Mouse (Mus musculus): ENCODE data around the gene Pnkd. TPM values are rescaled to one million over a fixed set of nuclear protein-coding genes. Genes with fewer than 3 reads are reported as not detected.

The Pnkd gene
- polyA plus RNA-seq (2015; fragmentation: Nextera tagmentation; extraction: Ambion mirVana) = 149 and 156 TPM in 2 replicates

GRCm38 (mm10) chr1:74284543-74285160, at the start of gene Pnkd, which contains the start of gene Aamp:
TSS of gene Pnkd (plus strand) at chr1:74284930.
TSS of gene Aamp (minus strand) at chr1:74284738.
- 0% methylated on average over 56 of the region's 56 CpGs for WGBS
- peaks cover 52% of the 10 kb centered on the region for H3K36me3 ChIP-seq (ENCODE audit: insufficient read depth, low read length)

GRCm38 (mm10) chr1:74235938-74236589, 48.7 kb upstream of the Pnkd start, which contains the start of gene Arpc2:
TSS of gene Arpc2 (plus strand) at chr1:74236084.
- Histone ChIP-seq H3K9me3 (ENCODE audit: low read length) (no peaks in the 10 kb centered on the region), H3K4me1 (ENCODE audit: insufficient read depth, low read length) (peaks cover 35% of the 10 kb centered on the region), H3K27me3 (ENCODE audit: insufficient read depth, low read length) (no peaks in the 10 kb centered on the region), H3K9ac (replicated peaks; ENCODE audit: low read length) (peak within 1 kb of the TSS; percentile 98), H3K27ac (ENCODE audit: low read length) (peak within 1 kb of the TSS; percentile 92), H3K36me3 (ENCODE audit: insufficient read depth, low read length) (no peaks in the 10 kb centered on the region), H3K4me3 (ENCODE audit: low read length) (peak within 1 kb of the TSS; percentile 100), H3K4me2 (replicated peaks; ENCODE audit: low read depth, low read length) (peak within 1 kb of the TSS; percentile 87)
- peak; percentile 93 for ATAC-seq (ENCODE audit: low FRiP score, low TSS enrichment)
- WGBS = 1% methylated on average over 52 of the region's 55 CpGs

More at GRCm38 (mm10) chr1:74284543-74285160, at the start of gene Pnkd, which contains the start of gene Aamp:
- peak; percentile 97 for ATAC-seq (ENCODE audit: low FRiP score, low TSS enrichment)
- peak within 1 kb of the TSS; percentile 85 for H3K4me3 ChIP-seq (ENCODE audit: low read length)
- no peaks in the 10 kb centered on the region for H3K27me3 ChIP-seq (ENCODE audit: insufficient read depth, low read length)
- peaks cover 22% of the 10 kb centered on the region for H3K4me1 ChIP-seq (ENCODE audit: insufficient read depth, low read length)
- peak within 1 kb of the TSS; percentile 94 for H3K4me2 ChIP-seq (replicated peaks; ENCODE audit: low read depth, low read length)
- peak within 1 kb of the TSS; percentile 83 for H3K9ac ChIP-seq (replicated peaks; ENCODE audit: low read length)
- H3K27ac ChIP-seq (ENCODE audit: low read length) = peak within 1 kb of the TSS; percentile 68
- no peaks in the 10 kb centered on the region for H3K9me3 ChIP-seq (ENCODE audit: low read length)

- peak; percentile 50 for ATAC-seq (ENCODE audit: low FRiP score, low TSS enrichment)
- peak overlapping the region; percentile 87 for H3K4me2 ChIP-seq (replicated peaks; ENCODE audit: low read depth, low read length)
- WGBS = 0% methylated on average over 50 of the region's 57 CpGs
Measured at GRCm38 (mm10) chr1:74236590-74237317, 48.0 kb upstream of the Pnkd start.

GRCm38 (mm10) chr1:74237671-74238070, 47.1 kb upstream of the Pnkd start:
- 0 out of 2 replicates have a peak overlapping the region, but pooled peaks have one; percentile 20 for H3K27ac ChIP-seq (ENCODE audit: low read length)
- ATAC-seq (ENCODE audit: low FRiP score, low TSS enrichment) = no peak

More at GRCm38 (mm10) chr1:74236590-74237317, 48.0 kb upstream of the Pnkd start:
- Histone ChIP-seq H3K27me3 (ENCODE audit: insufficient read depth, low read length) (no peaks in the 10 kb centered on the region), H3K4me1 (ENCODE audit: insufficient read depth, low read length) (peaks cover 37% of the 10 kb centered on the region), H3K36me3 (ENCODE audit: insufficient read depth, low read length) (no peaks in the 10 kb centered on the region), H3K4me3 (ENCODE audit: low read length) (peak overlapping the region; percentile 100), H3K9ac (replicated peaks; ENCODE audit: low read length) (peak overlapping the region; percentile 98), H3K9me3 (ENCODE audit: low read length) (no peaks in the 10 kb centered on the region), H3K27ac (ENCODE audit: low read length) (peak overlapping the region; percentile 92)

GRCm38 (mm10) chr1:74238136-74238535, 46.6 kb upstream of the Pnkd start:
- Histone ChIP-seq H3K27ac (ENCODE audit: low read length) (no peak overlapping the region), H3K9me3 (ENCODE audit: low read length) (no peaks in the 10 kb centered on the region), H3K4me2 (replicated peaks; ENCODE audit: low read depth, low read length) (peak overlapping the region; percentile 87), H3K27me3 (ENCODE audit: insufficient read depth, low read length) (no peaks in the 10 kb centered on the region), H3K4me3 (ENCODE audit: low read length) (peak overlapping the region; percentile 100), H3K36me3 (ENCODE audit: insufficient read depth, low read length) (no peaks in the 10 kb centered on the region), H3K9ac (replicated peaks; ENCODE audit: low read length) (peak overlapping the region; percentile 98), H3K4me1 (ENCODE audit: insufficient read depth, low read length) (peaks cover 40% of the 10 kb centered on the region)
- WGBS = 67% methylated on average over 1 of the region's 1 CpGs
- no peak for ATAC-seq (ENCODE audit: low FRiP score, low TSS enrichment)

More at GRCm38 (mm10) chr1:74237671-74238070, 47.1 kb upstream of the Pnkd start:
- peak overlapping the region; percentile 87 for H3K4me2 ChIP-seq (replicated peaks; ENCODE audit: low read depth, low read length)
- H3K9ac ChIP-seq (replicated peaks; ENCODE audit: low read length) = peak overlapping the region; percentile 98
- peak overlapping the region; percentile 100 for H3K4me3 ChIP-seq (ENCODE audit: low read length)
- no peaks in the 10 kb centered on the region for H3K36me3 ChIP-seq (ENCODE audit: insufficient read depth, low read length)
- no peaks in the 10 kb centered on the region for H3K9me3 ChIP-seq (ENCODE audit: low read length)
- 17% methylated on average over 5 of the region's 5 CpGs for WGBS
- H3K27me3 ChIP-seq (ENCODE audit: insufficient read depth, low read length) = no peaks in the 10 kb centered on the region
- H3K4me1 ChIP-seq (ENCODE audit: insufficient read depth, low read length) = peaks cover 37% of the 10 kb centered on the region

- Histone ChIP-seq H3K27ac (ENCODE audit: low read length) (no peak overlapping the region), H3K36me3 (ENCODE audit: insufficient read depth, low read length) (no peaks in the 10 kb centered on the region)
Measured at GRCm38 (mm10) chr1:74239162-74239561, 45.6 kb upstream of the Pnkd start.

GRCm38 (mm10) chr1:74239618-74240017, 45.1 kb upstream of the Pnkd start:
- peaks cover 49% of the 10 kb centered on the region for H3K4me1 ChIP-seq (ENCODE audit: insufficient read depth, low read length)
- no peak for ATAC-seq (ENCODE audit: low FRiP score, low TSS enrichment)
- H3K36me3 ChIP-seq (ENCODE audit: insufficient read depth, low read length) = no peaks in the 10 kb centered on the region
- H3K4me2 ChIP-seq (replicated peaks; ENCODE audit: low read depth, low read length) = peak overlapping the region; percentile 87
- peak overlapping the region; percentile 7; the same call in 1 of the 2 replicates for H3K4me3 ChIP-seq (ENCODE audit: low read length)
- H3K27ac ChIP-seq (ENCODE audit: low read length) = no peak overlapping the region
- H3K27me3 ChIP-seq (ENCODE audit: insufficient read depth, low read length) = no peaks in the 10 kb centered on the region
- 52% methylated on average over 11 of the region's 11 CpGs for WGBS
- no peaks in the 10 kb centered on the region for H3K9me3 ChIP-seq (ENCODE audit: low read length)
- H3K9ac ChIP-seq (replicated peaks; ENCODE audit: low read length) = peak overlapping the region; percentile 46

More at GRCm38 (mm10) chr1:74239162-74239561, 45.6 kb upstream of the Pnkd start:
- Histone ChIP-seq H3K4me1 (ENCODE audit: insufficient read depth, low read length) (peaks cover 48% of the 10 kb centered on the region), H3K4me2 (replicated peaks; ENCODE audit: low read depth, low read length) (peak overlapping the region; percentile 87), H3K27me3 (ENCODE audit: insufficient read depth, low read length) (no peaks in the 10 kb centered on the region), H3K9me3 (ENCODE audit: low read length) (no peaks in the 10 kb centered on the region), H3K4me3 (ENCODE audit: low read length) (peak overlapping the region; percentile 7), H3K9ac (replicated peaks; ENCODE audit: low read length) (peak overlapping the region; percentile 45; the same call in 1 of the 2 replicates)
- WGBS = 65% methylated on average over 7 of the region's 7 CpGs
- no peak for ATAC-seq (ENCODE audit: low FRiP score, low TSS enrichment)

GRCm38 (mm10) chr1:74240311-74240710, 44.4 kb upstream of the Pnkd start:
- H3K9ac ChIP-seq (replicated peaks; ENCODE audit: low read length) = peak overlapping the region; percentile 55; the same call in 1 of the 2 replicates
- peak overlapping the region; percentile 68 for H3K27ac ChIP-seq (ENCODE audit: low read length)
- no peaks in the 10 kb centered on the region for H3K27me3 ChIP-seq (ENCODE audit: insufficient read depth, low read length)
- no peak; the same call in 1 of the 2 replicates for ATAC-seq (ENCODE audit: low FRiP score, low TSS enrichment)
- 0 out of 2 replicates have a peak overlapping the region, but pooled peaks have one; percentile 3 for H3K4me3 ChIP-seq (ENCODE audit: low read length)
- peak overlapping the region; percentile 27; the same call in 1 of the 2 replicates for H3K4me2 ChIP-seq (replicated peaks; ENCODE audit: low read depth, low read length)
- H3K9me3 ChIP-seq (ENCODE audit: low read length) = no peaks in the 10 kb centered on the region
- WGBS = 15% methylated on average over 6 of the region's 6 CpGs
- H3K36me3 ChIP-seq (ENCODE audit: insufficient read depth, low read length) = no peaks in the 10 kb centered on the region
- H3K4me1 ChIP-seq (ENCODE audit: insufficient read depth, low read length) = peaks cover 53% of the 10 kb centered on the region

- H3K4me3 ChIP-seq (ENCODE audit: low read length) = 0 out of 2 replicates have a peak overlapping the region, but pooled peaks have one; percentile 6
Measured at GRCm38 (mm10) chr1:74240832-74241231, 43.9 kb upstream of the Pnkd start.

More at GRCm38 (mm10) chr1:74240832-74241231, 43.9 kb upstream of the Pnkd start:
- Histone ChIP-seq H3K9me3 (ENCODE audit: low read length) (no peaks in the 10 kb centered on the region), H3K4me2 (replicated peaks; ENCODE audit: low read depth, low read length) (0 out of 2 replicates have a peak overlapping the region, but pooled peaks have one; percentile 27), H3K36me3 (ENCODE audit: insufficient read depth, low read length) (no peaks in the 10 kb centered on the region), H3K27ac (ENCODE audit: low read length) (peak overlapping the region; percentile 68; the same call in 1 of the 2 replicates), H3K27me3 (ENCODE audit: insufficient read depth, low read length) (no peaks in the 10 kb centered on the region), H3K4me1 (ENCODE audit: insufficient read depth, low read length) (peaks cover 56% of the 10 kb centered on the region), H3K9ac (replicated peaks; ENCODE audit: low read length) (no peak overlapping the region)
- 53% methylated on average over 4 of the region's 4 CpGs for WGBS
- no peak for ATAC-seq (ENCODE audit: low FRiP score, low TSS enrichment)
